17 mouse cellular contexts compared by ENCODE assay signal in the genomic region with DNA sequence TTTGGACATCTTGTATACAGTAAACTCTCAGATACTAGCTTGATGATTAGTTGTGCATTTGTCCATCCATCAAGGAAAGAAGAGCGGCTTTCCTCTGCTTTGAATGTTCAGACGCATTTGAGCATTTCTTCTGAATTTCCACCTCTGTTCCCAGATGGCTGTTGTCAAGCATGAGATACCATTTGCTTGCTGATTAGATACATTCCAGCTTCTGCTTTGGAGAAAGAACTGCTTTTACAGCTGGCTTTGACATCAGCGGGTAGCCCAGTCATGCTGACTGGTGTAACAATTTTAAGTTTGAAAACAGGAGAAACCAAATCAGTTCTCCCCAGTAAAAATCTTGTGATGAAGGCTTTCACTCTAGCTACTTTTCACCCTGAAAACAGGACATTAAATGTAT.
A peak's percentile ranks its signal among the peaks of the same experiment; 100 is the strongest.
DNase-seq lines count a peak whose midpoint lies in the region; ATAC-seq and TF ChIP-seq lines count a peak whose summit lies in the region.
"Had no signal": no experiment of that assay in that cellular context is flagged by ENCODE, and none has a peak within 500 bp of the region (broad histone marks: within the 10 kb centered on the region; RNA-seq: fewer than 3 reads in every experiment).

No protein-coding gene starts in this region.

- ATAC-seq in heart, embryonic 11.5 days (replicated peaks; ENCODE audit: insufficient number of reproducible peaks, low FRiP score, low TSS enrichment), result no peak
- no peak for ATAC-seq in lung, embryonic 16.5 days (ENCODE audit: low read depth)
- ATAC-seq in embryonic facial prominence, embryonic 14.5 days (ENCODE audit: low read depth), result no peak
- ATAC-seq in forebrain, postnatal 0 days, result no peak
- ATAC-seq: intestine, embryonic 15.5 days had no signal

- no peak overlapping the region for H3K4me3 ChIP-seq in heart, embryonic 11.5 days (ENCODE audit: low read depth, low read length)
- no peak overlapping the region for H3K4me3 ChIP-seq in lung, embryonic 16.5 days (ENCODE audit: low read length)
- no peak overlapping the region for H3K4me3 ChIP-seq in lung, adult 2 months (replicated peaks; ENCODE audit: extremely low read depth, low read depth, low read length)
- H3K4me3 ChIP-seq in embryonic facial prominence, embryonic 14.5 days (ENCODE audit: low read depth, low read length), result no peak overlapping the region
- no peak overlapping the region for H3K4me3 ChIP-seq in forebrain, postnatal 0 days (ENCODE audit: low read depth, low read length)
- H3K4me3 ChIP-seq: erythroblast, embryonic 14.5 days; heart, embryonic 15.5 days; intestine, embryonic 15.5 days; limb, embryonic 10.5 days; liver, embryonic 15.5 days; midbrain, embryonic 10.5 days; neural tube, embryonic 12.5 days had no signal

- H3K9me3 ChIP-seq in heart, embryonic 11.5 days (replicated peaks; ENCODE audit: control insufficient read depth, low read length), result no peaks in the 10 kb centered on the region
- no peaks in the 10 kb centered on the region for H3K9me3 ChIP-seq in lung, embryonic 16.5 days (ENCODE audit: control insufficient read depth, low read length)
- H3K9me3 ChIP-seq in embryonic facial prominence, embryonic 14.5 days (ENCODE audit: control insufficient read depth, low read length), result no peaks in the 10 kb centered on the region
- H3K9me3 ChIP-seq in forebrain, postnatal 0 days (ENCODE audit: low read length), result no peaks in the 10 kb centered on the region
- H3K9me3 ChIP-seq: heart, embryonic 15.5 days; intestine, embryonic 15.5 days; limb, embryonic 10.5 days; liver, embryonic 15.5 days; midbrain, embryonic 10.5 days; neural tube, embryonic 12.5 days had no signal

- TF ChIP-seq POLR2A in lung, adult 2 months (IDR thresholded peaks at IDR 0.05; ENCODE audit: borderline replicate concordance, extremely low read depth, low read depth, low read length), result no peak

- WGBS in heart, embryonic 11.5 days (ENCODE audit: insufficient replicate concordance), result 15% methylated on average over 3 of the region's 3 CpGs
- 48% methylated on average over 3 of the region's 3 CpGs for WGBS in lung, embryonic 16.5 days
- WGBS in lung, adult 2 months, result 57% methylated on average over 3 of the region's 3 CpGs
- WGBS in embryonic facial prominence, embryonic 14.5 days, result 42% methylated on average over 3 of the region's 3 CpGs
- 47% methylated on average over 3 of the region's 3 CpGs for WGBS in forebrain, postnatal 0 days

- no peaks in the 10 kb centered on the region for H3K27me3 ChIP-seq in heart, embryonic 11.5 days (ENCODE audit: control insufficient read depth, insufficient read depth, low read length)
- no peaks in the 10 kb centered on the region for H3K27me3 ChIP-seq in lung, embryonic 16.5 days (ENCODE audit: control insufficient read depth, insufficient read depth, low read depth, low read length)
- no peaks in the 10 kb centered on the region for H3K27me3 ChIP-seq in embryonic facial prominence, embryonic 14.5 days (replicated peaks; ENCODE audit: control insufficient read depth, insufficient read depth, low read length)
- H3K27me3 ChIP-seq in forebrain, postnatal 0 days (ENCODE audit: insufficient read depth, low read length), result no peaks in the 10 kb centered on the region
- H3K27me3 ChIP-seq: heart, embryonic 15.5 days; intestine, embryonic 15.5 days; liver, embryonic 15.5 days; neural tube, embryonic 12.5 days had no signal

- no peak overlapping the region for H3K4me2 ChIP-seq in heart, embryonic 11.5 days
- no peak overlapping the region for H3K4me2 ChIP-seq in lung, embryonic 16.5 days (ENCODE audit: low read depth, low read length)
- no peak overlapping the region for H3K4me2 ChIP-seq in embryonic facial prominence, embryonic 14.5 days (ENCODE audit: low read depth, low read length)
- no peak overlapping the region for H3K4me2 ChIP-seq in forebrain, postnatal 0 days (ENCODE audit: low read depth)
- H3K4me2 ChIP-seq: heart, embryonic 15.5 days; intestine, embryonic 15.5 days; liver, embryonic 15.5 days; neural tube, embryonic 12.5 days had no signal

- no peak overlapping the region for H3K27ac ChIP-seq in heart, embryonic 11.5 days (ENCODE audit: low read depth, low read length)
- 0 out of 2 replicates have a peak overlapping the region, but pooled peaks have one; percentile 6 for H3K27ac ChIP-seq in lung, embryonic 16.5 days (ENCODE audit: low read length)
- no peak overlapping the region for H3K27ac ChIP-seq in embryonic facial prominence, embryonic 14.5 days (replicated peaks; ENCODE audit: low read depth, low read length)
- H3K27ac ChIP-seq in forebrain, postnatal 0 days (ENCODE audit: low read depth, low read length), result no peak overlapping the region
- H3K27ac ChIP-seq: heart, embryonic 15.5 days; intestine, embryonic 15.5 days; limb, embryonic 10.5 days; liver, embryonic 15.5 days; midbrain, embryonic 10.5 days; neural tube, embryonic 12.5 days had no signal

- DNase-seq in heart, adult 8-10 months (ENCODE audit: low spot score), result peak; percentile 54
- no peak for DNase-seq in lung, adult 2 months
- peak; percentile 14 for DNase-seq in embryonic facial prominence, embryonic 14.5 days (ENCODE audit: low spot score)
- DNase-seq in lung, postnatal 36 days, result peak; percentile 32
- DNase-seq in cerebellum, postnatal 36 days, result no peak
- no peak for DNase-seq in forebrain, postnatal 0 days
- DNase-seq: adrenal gland, adult 2 months; cerebellum, postnatal 14 days had no signal

- TF ChIP-seq CTCF in lung, adult 2 months (IDR thresholded peaks at IDR 0.05; ENCODE audit: insufficient read depth, low read length), result no peak
- TF ChIP-seq CTCF in forebrain, postnatal 0 days (IDR thresholded peaks at IDR 0.05; ENCODE audit: low read depth), result no peak

- H3K9ac ChIP-seq in heart, embryonic 11.5 days (ENCODE audit: low read depth, low read length), result no peak overlapping the region
- no peak overlapping the region for H3K9ac ChIP-seq in lung, embryonic 16.5 days (ENCODE audit: low read length)
- no peak overlapping the region for H3K9ac ChIP-seq in embryonic facial prominence, embryonic 14.5 days (ENCODE audit: low read depth, low read length)
- H3K9ac ChIP-seq in forebrain, postnatal 0 days, result no peak overlapping the region
- H3K9ac ChIP-seq: heart, embryonic 15.5 days; intestine, embryonic 15.5 days; liver, embryonic 15.5 days; neural tube, embryonic 12.5 days had no signal

- H3K4me1 ChIP-seq in heart, embryonic 11.5 days (ENCODE audit: control insufficient read depth, insufficient read depth, low read length), result peaks cover 7% of the 10 kb centered on the region; the same call in 1 of the 2 replicates
- H3K4me1 ChIP-seq in lung, embryonic 16.5 days (replicated peaks; ENCODE audit: control insufficient read depth, insufficient read depth, low read length), result 0 out of 2 replicates have a peak, but pooled peaks cover 2% of the 10 kb centered on the region
- H3K4me1 ChIP-seq in lung, adult 2 months (ENCODE audit: control insufficient read depth, insufficient read depth, low read length), result peaks cover 5% of the 10 kb centered on the region; the same call in 1 of the 2 replicates
- no peaks in the 10 kb centered on the region for H3K4me1 ChIP-seq in embryonic facial prominence, embryonic 14.5 days (ENCODE audit: control insufficient read depth, insufficient read depth, low read length)
- H3K4me1 ChIP-seq in forebrain, postnatal 0 days (ENCODE audit: insufficient read depth), result 0 out of 2 replicates have a peak, but pooled peaks cover 3% of the 10 kb centered on the region
- H3K4me1 ChIP-seq: neural tube, embryonic 12.5 days had no signal

- no peaks in the 10 kb centered on the region for H3K36me3 ChIP-seq in heart, embryonic 11.5 days (ENCODE audit: control insufficient read depth, insufficient read depth, low read length)
- H3K36me3 ChIP-seq in lung, embryonic 16.5 days (ENCODE audit: control insufficient read depth, insufficient read depth, low read length), result no peaks in the 10 kb centered on the region
- H3K36me3 ChIP-seq in embryonic facial prominence, embryonic 14.5 days (ENCODE audit: control insufficient read depth, insufficient read depth, low read length), result no peaks in the 10 kb centered on the region
- no peaks in the 10 kb centered on the region for H3K36me3 ChIP-seq in forebrain, postnatal 0 days (ENCODE audit: insufficient read depth)
- H3K36me3 ChIP-seq: heart, embryonic 15.5 days; intestine, embryonic 15.5 days; liver, embryonic 15.5 days; neural tube, embryonic 12.5 days had no signal

Comparison
In these comparisons a context has a peak if more than half of its experiments do, and no peak if none do; other contexts are left out.
1. DNase-seq: peak in heart, adult 8-10 months (single experiment), embryonic facial prominence, embryonic 14.5 days (single experiment) and lung, postnatal 36 days (single experiment); none in lung, adult 2 months (single experiment), cerebellum, postnatal 36 days (0 of 2) and forebrain, postnatal 0 days (single experiment).